ENCODE assay signal across 14 mouse cellular contexts in the genomic region with DNA sequence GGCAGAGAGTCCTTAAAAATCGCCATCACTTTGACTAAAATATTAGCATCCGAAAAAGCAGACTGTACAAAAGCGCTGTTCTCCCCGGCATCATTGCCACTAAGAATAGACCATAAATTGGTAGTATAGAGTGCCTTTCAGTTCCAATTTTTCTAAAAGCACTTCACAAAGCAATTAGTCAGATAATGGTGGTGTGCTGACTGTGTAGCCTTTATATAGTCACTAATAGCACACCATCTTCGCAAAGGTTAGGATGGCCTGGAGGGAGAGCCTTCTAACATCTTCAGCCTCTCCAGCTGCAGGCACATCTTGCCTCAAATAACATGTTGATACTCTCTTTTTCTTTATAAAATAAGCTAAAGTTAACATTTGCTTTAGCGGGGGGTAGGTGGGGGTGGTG.
"Had no signal": no experiment of that assay in that cellular context is flagged by ENCODE, and none has a peak within 500 bp of the region (broad histone marks: within the 10 kb centered on the region; RNA-seq: fewer than 3 reads in every experiment).

No protein-coding gene starts in this region.

- H3K36me3 ChIP-seq: kidney, embryonic 15.5 days; limb, embryonic 13.5 days; midbrain, embryonic 13.5 days had no signal

- H3K9ac ChIP-seq: kidney, embryonic 15.5 days; limb, embryonic 13.5 days; liver, embryonic 14.5 days; midbrain, embryonic 13.5 days had no signal

- H3K9me3 ChIP-seq: kidney, embryonic 15.5 days; limb, embryonic 13.5 days; midbrain, embryonic 13.5 days had no signal

- H3K27ac ChIP-seq: kidney, embryonic 15.5 days; limb, embryonic 13.5 days; liver, embryonic 14.5 days; midbrain, embryonic 13.5 days had no signal

- DNase-seq: kidney, postnatal 14 days; layer of hippocampus, adult 9-11 months; layer of hippocampus, postnatal 36 days; left cerebral cortex, postnatal 4 days; lung, adult 18-20 months; retina, postnatal 1 day; right cerebral cortex, postnatal 4 days; spleen, adult 18-20 months; thymus, adult 2 months; thymus, postnatal 25 days had no signal

- H3K4me1 ChIP-seq: limb, embryonic 13.5 days had no signal

- H3K4me2 ChIP-seq: kidney, embryonic 15.5 days; limb, embryonic 13.5 days; midbrain, embryonic 13.5 days had no signal

- H3K4me3 ChIP-seq: kidney, embryonic 15.5 days; limb, embryonic 13.5 days; midbrain, embryonic 13.5 days had no signal

- H3K27me3 ChIP-seq: kidney, embryonic 15.5 days; limb, embryonic 13.5 days; midbrain, embryonic 13.5 days had no signal

- ATAC-seq: midbrain, embryonic 13.5 days had no signal
